Mouse (Mus musculus) heart, postnatal 0 days (tissue): Measurements from ENCODE around the gene Dok7. TPM values are rescaled to one million over a fixed set of nuclear protein-coding genes. Genes with fewer than 3 reads are reported as not detected.

ENCODE experiments used
- ATAC-seq: fragments of 200-750 bp; cut with Nextera tagmentation; 2 replicates; pipeline ENCODE4 v1.8.0; 2017; ENCODE audit warnings: low read depth, moderate number of reproducible peaks, moderate library complexity; ENCODE audit not compliant: insufficient read depth
- DNase-seq: peaks from one replicate; pipeline ENCODE4 v3.0.0-alpha.2; 2016; ENCODE audit warnings: low spot score
- H3K27ac ChIP-seq: fragments of 300-500 bp; sonication (generic); 2 replicates; pipeline ENCODE4 v1.5.1; 2014; ENCODE audit warnings: low read depth, mild to moderate bottlenecking
- H3K27me3 ChIP-seq: fragments of 300-500 bp; sonication (generic); 2 replicates; pipeline ENCODE4 v1.6.1; 2014; ENCODE audit warnings: low read length, mixed read lengths; ENCODE audit not compliant: control insufficient read depth, insufficient read depth
- H3K36me3 ChIP-seq: fragments of 300-500 bp; sonication (generic); replicated peaks from 2 replicates; pipeline ENCODE4 v1.6.1; 2014; ENCODE audit warnings: low read length, mixed read lengths; ENCODE audit not compliant: control insufficient read depth, insufficient read depth
- H3K4me1 ChIP-seq: fragments of 300-500 bp; sonication (generic); 2 replicates; pipeline ENCODE4 v1.6.1; 2014; ENCODE audit warnings: antibody characterized with exemption; ENCODE audit not compliant: control insufficient read depth, insufficient read depth
- H3K4me2 ChIP-seq: fragments of 300-500 bp; sonication (generic); 2 replicates; pipeline ENCODE4 v1.6.1; 2014; ENCODE audit warnings: low read depth, mild to moderate bottlenecking, low read length, moderate library complexity
- H3K4me3 ChIP-seq: fragments of 300-500 bp; sonication (generic); 2 replicates; pipeline ENCODE4 v1.5.1; 2014; ENCODE audit warnings: low read depth, low read length
- H3K9ac ChIP-seq: fragments of 300-500 bp; sonication (generic); replicated peaks from 2 replicates; pipeline ENCODE4 v1.6.1; 2014; ENCODE audit warnings: low read depth, low read length, mixed read lengths
- H3K9me3 ChIP-seq: fragments of 300-500 bp; sonication (generic); replicated peaks from 2 replicates; pipeline ENCODE4 v1.6.1; 2016; ENCODE audit warnings: low read length; ENCODE audit not compliant: control insufficient read depth
- CTCF ChIP-seq: IDR thresholded peaks from 2 replicates; pipeline ENCODE4 v1.5.1; 2016; ENCODE audit warnings: antibody characterized with exemption, control low read depth, low read depth
- EP300 ChIP-seq: IDR thresholded peaks from 2 replicates; pipeline ENCODE4 v1.6.1; 2016; ENCODE audit warnings: antibody characterized with exemption, low read depth
- WGBS: fragments of 180-500 bp; shearing (Covaris S2); extraction: QIAGEN DNeasy Blood & Tissue Kit; methylation state at CpG from one replicate; pipeline ENCODE4 v1.1.7; 2014; 5-methylcytosine and 5-hydroxymethylcytosine counted together
- microRNA-seq: library from miRNA; unstranded; fragments of <30 nt; microRNA quantifications from one replicate; pipeline ENCODE4, GENCODE M21; 2016
- polyA plus RNA-seq: library from polyadenylated mRNA; unstranded; fragments of >200 nt; fragmentation: Nextera tagmentation; extraction: Ambion mirVana; gene quantifications from 2 replicates; pipeline ENCODE4 v1.2.1, GENCODE M21; 2015
- total RNA-seq: library from RNA; depleted of rRNA; stranded (reverse); fragments of >200 nt; gene quantifications from 2 replicates; pipeline ENCODE4 v1.2.3, GENCODE M21; 2014; ENCODE audit warnings: low replicate concordance; rRNA removed

The Dok7 gene
- total and polyA plus RNA-seq, 2 experiments from 2014 or later = 14.1 to 37.7 TPM

DNA sequence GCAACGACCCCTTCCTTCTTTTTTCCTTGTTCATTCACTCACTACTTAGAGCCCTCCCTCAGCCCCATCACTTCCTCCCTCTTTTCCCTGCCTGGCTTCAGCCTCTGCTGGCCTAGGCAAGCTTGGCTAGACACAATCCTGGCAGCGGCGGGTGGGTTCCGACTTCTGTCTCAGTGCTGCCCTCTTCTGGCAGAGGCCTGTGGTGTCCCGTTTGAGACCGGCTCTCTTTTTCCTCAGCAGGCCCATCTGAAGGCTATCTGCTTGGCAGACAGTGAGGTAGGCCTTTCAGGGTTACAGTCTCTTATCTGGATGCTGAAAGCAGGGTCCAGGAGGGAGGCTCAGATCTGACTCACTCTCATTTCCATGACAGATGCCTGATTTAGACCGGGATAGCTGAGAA, 75.2 kb downstream of the Dok7 start:
- Histone ChIP-seq H3K4me3 (no peak overlapping the region), H3K9me3 (no peaks in the 10 kb centered on the region), H3K4me1 (no peaks in the 10 kb centered on the region), H3K27ac (no peak overlapping the region), H3K36me3 (no peaks in the 10 kb centered on the region), H3K4me2 (no peak overlapping the region), H3K27me3 (no peaks in the 10 kb centered on the region), H3K9ac (no peak overlapping the region)
- ATAC-seq = peak; percentile 79
- TF ChIP-seq CTCF (peak; percentile 82), EP300 (no peak)
- 10% methylated on average over 7 of the region's 7 CpGs for WGBS
- peak; percentile 81 for DNase-seq

DNA sequence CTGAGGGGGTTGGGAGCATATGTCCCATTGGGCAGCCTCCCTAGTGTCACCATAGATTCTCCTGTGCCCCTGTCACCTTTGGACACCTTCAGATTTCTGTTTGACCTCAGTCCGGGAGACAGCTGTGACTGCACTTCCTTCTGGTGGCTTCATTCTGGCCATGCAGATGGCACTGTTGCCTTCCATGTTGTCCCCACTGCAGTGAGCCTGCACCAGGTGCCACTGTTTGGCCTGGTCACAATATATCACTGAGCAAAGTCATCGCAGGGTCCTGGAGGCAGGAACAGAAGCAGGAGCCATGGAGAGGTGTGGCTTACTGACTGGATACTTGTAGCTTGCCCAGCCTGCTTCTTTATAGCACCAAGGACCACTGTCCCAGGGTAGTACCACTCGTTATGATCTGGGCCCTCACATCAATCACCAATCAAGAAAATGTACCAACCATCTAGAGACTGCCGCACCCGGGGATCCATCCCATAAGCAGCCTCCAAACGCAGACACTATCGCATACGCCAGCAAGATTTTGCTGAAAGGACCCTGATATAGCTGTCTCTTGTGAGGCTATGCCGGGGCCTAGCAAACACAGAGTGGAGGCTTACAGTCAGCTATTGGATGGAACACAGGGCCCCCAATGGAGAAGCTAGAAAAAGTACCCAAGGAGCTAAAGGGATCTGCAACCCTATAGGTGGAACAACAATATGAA, 75.9 kb downstream of the Dok7 start:
- no peak for ATAC-seq
- no peak overlapping the region for H3K4me3 ChIP-seq
- H3K27ac ChIP-seq = no peak overlapping the region
- no peak for DNase-seq
- no peaks in the 10 kb centered on the region for H3K4me1 ChIP-seq
- H3K9ac ChIP-seq = no peak overlapping the region
- 87% methylated on average over 9 of the region's 9 CpGs for WGBS
- no peaks in the 10 kb centered on the region for H3K27me3 ChIP-seq
- no peaks in the 10 kb centered on the region for H3K36me3 ChIP-seq
- TF ChIP-seq EP300 = no peak
- H3K4me2 ChIP-seq = no peak overlapping the region
- no peaks in the 10 kb centered on the region for H3K9me3 ChIP-seq

DNA sequence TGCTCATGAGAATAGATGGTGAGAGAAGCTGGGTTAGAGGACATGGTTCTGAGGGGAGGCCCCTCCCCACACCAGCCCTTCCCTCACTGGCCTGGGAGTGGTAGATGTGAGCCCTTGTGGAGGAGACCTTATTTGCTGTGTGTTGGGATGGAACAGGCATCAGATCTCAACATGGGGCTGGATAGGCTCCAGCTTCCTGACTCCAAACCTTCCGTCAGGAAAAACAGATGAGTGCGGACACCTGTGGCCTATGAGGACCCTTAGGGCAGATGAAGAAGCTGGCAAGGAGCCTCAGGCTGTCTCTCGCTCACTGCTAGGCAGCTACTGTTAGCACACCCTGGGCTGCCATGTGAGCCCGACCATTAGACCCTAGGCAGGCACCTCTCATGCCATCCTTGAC, 76.9 kb downstream of the Dok7 start:
- TF ChIP-seq CTCF (no peak), EP300 (no peak)
- Histone ChIP-seq H3K4me2 (no peak overlapping the region), H3K4me1 (no peaks in the 10 kb centered on the region), H3K27ac (no peak overlapping the region), H3K9ac (no peak overlapping the region), H3K9me3 (no peaks in the 10 kb centered on the region), H3K36me3 (no peaks in the 10 kb centered on the region), H3K27me3 (no peaks in the 10 kb centered on the region), H3K4me3 (no peak overlapping the region)
- 84% methylated on average over 4 of the region's 4 CpGs for WGBS
- DNase-seq (no peak), ATAC-seq (no peak)

DNA sequence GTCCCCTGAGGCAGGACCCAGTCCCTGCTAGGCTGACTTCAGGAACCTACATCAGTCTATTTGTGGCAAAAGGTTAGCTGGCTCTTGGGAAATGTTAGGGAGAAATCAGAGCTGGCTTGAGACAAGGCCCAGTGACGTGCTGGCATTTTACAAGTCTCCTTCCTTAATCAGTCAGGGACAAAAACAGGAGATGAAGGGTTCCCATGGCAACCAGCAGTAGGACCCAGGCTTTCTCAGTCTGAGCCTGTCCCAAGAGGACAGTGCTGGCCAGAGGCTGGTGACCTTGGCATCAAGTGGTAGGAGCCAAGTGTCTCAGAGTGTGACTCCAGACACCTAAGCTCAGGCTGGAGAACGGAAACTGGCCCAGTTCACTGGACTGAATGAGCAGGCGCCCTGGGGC, 77.7 kb downstream of the Dok7 start:
- H3K27me3 ChIP-seq = no peaks in the 10 kb centered on the region
- no peak overlapping the region for H3K27ac ChIP-seq
- no peaks in the 10 kb centered on the region for H3K9me3 ChIP-seq
- H3K4me1 ChIP-seq = no peaks in the 10 kb centered on the region
- 75% methylated on average over 3 of the region's 3 CpGs for WGBS
- ATAC-seq = no peak
- H3K36me3 ChIP-seq = no peaks in the 10 kb centered on the region
- no peak overlapping the region for H3K4me2 ChIP-seq
- no peak overlapping the region for H3K4me3 ChIP-seq
- H3K9ac ChIP-seq = no peak overlapping the region
- TF ChIP-seq EP300 (no peak), CTCF (no peak)
- DNase-seq = no peak

DNA sequence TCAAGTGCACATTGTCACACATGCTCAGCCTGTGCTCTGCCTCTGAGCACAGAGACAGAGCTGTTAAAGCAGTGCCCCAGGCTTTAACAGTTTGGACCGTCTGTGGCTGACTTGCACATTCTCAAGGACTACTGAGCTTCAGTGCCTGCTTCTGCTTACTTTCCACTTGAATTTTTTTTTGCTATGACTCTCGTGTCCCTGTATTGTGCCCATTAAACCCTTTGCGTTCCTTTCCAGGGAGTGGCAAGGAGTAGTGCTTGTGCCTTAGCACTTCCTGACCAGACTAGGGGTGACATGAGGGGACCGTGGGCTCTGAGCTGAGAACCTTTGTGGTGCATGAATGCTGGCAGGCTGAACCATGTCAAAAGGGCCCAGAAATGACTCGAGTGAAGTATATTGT, 79.3 kb downstream of the Dok7 start:
- Histone ChIP-seq H3K36me3 (no peaks in the 10 kb centered on the region), H3K9me3 (no peaks in the 10 kb centered on the region), H3K9ac (no peak overlapping the region), H3K27me3 (no peaks in the 10 kb centered on the region), H3K4me3 (no peak overlapping the region), H3K4me2 (no peak overlapping the region), H3K27ac (no peak overlapping the region), H3K4me1 (no peaks in the 10 kb centered on the region)
- TF ChIP-seq CTCF = no peak
- no peak for TF ChIP-seq EP300
- WGBS = 53% methylated on average over 5 of the region's 5 CpGs
- no peak for ATAC-seq
- DNase-seq = no peak

Small RNA genes lying within 50 kb of the gene (microRNA-seq; reads per million reads assigned to microRNA genes)
- gene Mir3097 = 2.3 reads per million, percentile 7 among the genes with 10 or more reads in this experiment

Other genes with a start within 250 kb of the Dok7 start
- not detected in 2 replicates for gene Msantd1, start 148.8 kb upstream of the Dok7 start, total RNA-seq
- gene Msantd1, start 148.8 kb upstream of the Dok7 start, polyA plus RNA-seq = 0.23 and 0.26 TPM in 2 replicates
- gene Rgs12, start 107.3 kb upstream of the Dok7 start, total RNA-seq = 51.1 and 77.3 TPM in 2 replicates
- 27.7 and 29.2 TPM in 2 replicates for gene Rgs12, start 107.3 kb upstream of the Dok7 start, polyA plus RNA-seq
- 0.19 TPM in 1 of 2 replicates, not detected in the other for gene Hgfac, start 15.3 kb upstream of the Dok7 start, total RNA-seq
- gene Hgfac, start 15.3 kb upstream of the Dok7 start, polyA plus RNA-seq = 0.16 and 0.36 TPM in 2 replicates
- 35.9 and 43.7 TPM in 2 replicates for gene Lrpap1, start 49.0 kb downstream of the Dok7 start, total RNA-seq
- 85.8 TPM in 2 replicates for gene Lrpap1, start 49.0 kb downstream of the Dok7 start, polyA plus RNA-seq
- 0.76 TPM in 1 of 2 replicates, not detected in the other for gene Adra2c, start 221.6 kb downstream of the Dok7 start, total RNA-seq
- not detected in 2 replicates for gene Adra2c, start 221.6 kb downstream of the Dok7 start, polyA plus RNA-seq